Mouse (Mus musculus) B cell, adult (primary cell): ENCODE results near the gene Rnf32. TPM values are rescaled to one million over a fixed set of nuclear protein-coding genes. Genes with fewer than 3 reads are reported as not detected.

Experiments used
- total RNA-seq: library from RNA; stranded (reverse); gene quantifications from 4 replicates; pipeline ENCODE4 v1.2.4, GENCODE M21; 2023; ENCODE audit not compliant: inconsistent age

Gene Rnf32
- not detected in 4 replicates for total RNA-seq

GRCm38 (mm10) chr5:29195570-29196263 is at the start of gene Rnf32:
TSS of gene Rnf32 (plus strand) at chr5:29195992.

Other genes starting within 250 kb of the Rnf32 start
- gene Lmbr1, start 182.4 kb downstream of the Rnf32 start, total RNA-seq: 0.87 to 2.7 TPM (median 1.1 TPM) in 4 replicates
- gene Nom1, start 238.7 kb downstream of the Rnf32 start, total RNA-seq: 26.3 to 31.7 TPM (median 29.3 TPM) in 4 replicates